Mouse (Mus musculus) E14TG2a.4 (cell line): ENCODE measurements around the gene Dis3l2.

Experiments
- H3K27me3 ChIP-seq: 2 replicates; pipeline ENCODE4 v1.6.1; 2014; ENCODE audit warnings: low read length, control low read depth; ENCODE audit not compliant: insufficient read depth
- H3K36me3 ChIP-seq: 2 replicates; pipeline ENCODE4 v1.6.1; 2014; ENCODE audit warnings: low read length, control low read depth; ENCODE audit not compliant: insufficient read depth
- H3K4me1 ChIP-seq: replicated peaks from 2 replicates; pipeline ENCODE4 v1.6.1; 2014; ENCODE audit warnings: low read depth, low read length, control low read depth
- H3K4me3 ChIP-seq: replicated peaks from 2 replicates; pipeline ENCODE4 v1.5.1; 2014; ENCODE audit warnings: mild to moderate bottlenecking, low read length
- H3K9me3 ChIP-seq: 2 replicates; pipeline ENCODE4 v1.6.1; 2014; ENCODE audit warnings: low read length, control low read depth
- CTCF ChIP-seq: conservative IDR thresholded peaks from 2 replicates; pipeline ENCODE4 v1.5.1; 2014; ENCODE audit warnings: low read length
- NANOG ChIP-seq: IDR thresholded peaks from 2 replicates; pipeline ENCODE4 v1.6.1; 2014; ENCODE audit warnings: borderline replicate concordance, low read length, mixed read lengths
- POU5F1 ChIP-seq: IDR thresholded peaks from 2 replicates; pipeline ENCODE4 v1.6.1; 2014; ENCODE audit warnings: low read length, borderline replicate concordance

The Dis3l2 gene

DNA sequence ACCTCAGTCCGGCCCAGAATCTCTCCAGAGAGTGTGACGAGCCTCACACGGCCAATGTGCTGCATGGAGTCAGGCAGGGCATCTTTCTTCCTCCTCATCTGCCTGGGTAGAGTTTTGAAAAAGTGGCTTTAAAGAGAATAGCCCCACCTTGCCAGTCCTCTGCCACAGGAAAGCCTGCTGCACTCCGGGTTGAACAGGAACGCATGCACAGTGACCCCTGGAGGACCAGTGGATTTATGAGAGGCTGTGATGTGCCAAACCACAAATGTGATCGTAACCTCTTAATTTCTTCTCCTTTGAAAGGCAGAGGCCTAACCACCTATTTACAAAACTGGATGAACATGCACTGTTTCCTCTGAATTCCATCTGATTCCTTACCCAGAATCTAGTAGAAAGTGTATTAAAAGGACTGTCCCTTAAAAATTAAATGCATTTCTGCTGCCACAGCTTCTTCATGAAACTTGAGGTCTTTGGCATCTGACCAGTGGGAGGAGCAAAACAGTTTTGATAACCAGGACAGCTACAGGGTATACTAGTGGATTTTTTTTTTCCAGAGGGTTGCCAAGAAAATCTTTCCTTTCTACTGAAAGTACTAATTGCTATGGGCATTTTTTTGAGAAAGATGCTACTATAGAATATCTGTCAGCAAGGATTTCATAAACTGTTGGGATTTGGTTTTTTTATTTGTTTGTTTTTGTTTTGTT lies 264.8 kb downstream of the Dis3l2 start:
- TF ChIP-seq POU5F1, result no peak
- no peak for TF ChIP-seq CTCF
- TF ChIP-seq NANOG, result no peak

GRCm38 (mm10) chr1:86969173-86969725 lies 265.6 kb downstream of the Dis3l2 start:
- TF ChIP-seq CTCF (no peak), POU5F1 (no peak), NANOG (no peak)
- Histone ChIP-seq H3K36me3 (no peaks in the 10 kb centered on the region), H3K9me3 (no peaks in the 10 kb centered on the region), H3K4me3 (no peak overlapping the region), H3K27me3 (no peaks in the 10 kb centered on the region), H3K4me1 (0 out of 2 replicates have a peak, but pooled peaks cover 2% of the 10 kb centered on the region)

More for the DNA sequence above, 264.8 kb downstream of the Dis3l2 start:
- Histone ChIP-seq H3K27me3 (no peaks in the 10 kb centered on the region), H3K4me1 (0 out of 2 replicates have a peak, but pooled peaks cover 2% of the 10 kb centered on the region), H3K36me3 (no peaks in the 10 kb centered on the region), H3K9me3 (no peaks in the 10 kb centered on the region), H3K4me3 (no peak overlapping the region)

DNA sequence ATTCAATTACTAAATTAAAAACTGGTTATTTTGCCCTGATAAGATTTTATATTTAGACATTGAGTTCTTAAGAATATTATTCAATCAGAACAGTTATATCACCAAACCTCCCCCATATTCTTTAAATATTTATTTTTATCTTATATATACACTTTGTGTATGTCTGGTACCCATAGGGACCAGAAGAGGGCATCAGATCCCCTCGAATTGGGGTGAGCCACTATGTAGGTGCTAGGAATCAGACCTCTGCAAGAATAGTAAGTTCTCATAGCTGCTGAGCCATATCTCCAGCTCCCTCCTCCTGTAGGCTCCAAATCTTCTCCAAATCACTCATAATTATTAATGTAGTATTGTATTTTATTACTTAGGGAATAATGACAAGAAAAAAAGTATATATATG lies 269.1 kb downstream of the Dis3l2 start:
- H3K36me3 ChIP-seq, result no peaks in the 10 kb centered on the region
- 0 out of 2 replicates have a peak, but pooled peaks cover 2% of the 10 kb centered on the region for H3K4me1 ChIP-seq
- H3K9me3 ChIP-seq, result no peaks in the 10 kb centered on the region
- TF ChIP-seq POU5F1 (no peak), NANOG (no peak), CTCF (peak; percentile 13; the same call in 1 of the 2 replicates)
- H3K4me3 ChIP-seq, result no peak overlapping the region
- H3K27me3 ChIP-seq, result no peaks in the 10 kb centered on the region

DNA sequence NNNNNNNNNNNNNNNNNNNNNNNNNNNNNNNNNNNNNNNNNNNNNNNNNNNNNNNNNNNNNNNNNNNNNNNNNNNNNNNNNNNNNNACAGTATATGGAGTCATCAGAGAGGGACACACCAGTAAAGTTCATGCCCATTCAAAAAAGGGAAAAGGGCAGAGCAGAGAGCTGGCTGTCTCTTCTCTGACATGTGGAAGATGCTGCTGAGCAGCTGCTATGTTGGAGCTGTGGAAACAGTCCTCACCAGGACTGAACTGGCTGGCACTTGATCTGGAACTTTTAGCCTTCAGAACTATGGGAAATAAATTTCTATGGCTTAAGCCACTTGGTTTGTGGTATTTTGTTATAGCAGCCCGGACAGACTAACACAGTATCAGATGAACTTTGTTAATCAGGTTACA lies 273.4 kb downstream of the Dis3l2 start:
- no peaks in the 10 kb centered on the region for H3K4me1 ChIP-seq
- no peaks in the 10 kb centered on the region for H3K9me3 ChIP-seq
- H3K4me3 ChIP-seq, result no peak overlapping the region
- no peaks in the 10 kb centered on the region for H3K36me3 ChIP-seq
- TF ChIP-seq CTCF (no peak), POU5F1 (no peak), NANOG (no peak)
- H3K27me3 ChIP-seq, result no peaks in the 10 kb centered on the region

DNA sequence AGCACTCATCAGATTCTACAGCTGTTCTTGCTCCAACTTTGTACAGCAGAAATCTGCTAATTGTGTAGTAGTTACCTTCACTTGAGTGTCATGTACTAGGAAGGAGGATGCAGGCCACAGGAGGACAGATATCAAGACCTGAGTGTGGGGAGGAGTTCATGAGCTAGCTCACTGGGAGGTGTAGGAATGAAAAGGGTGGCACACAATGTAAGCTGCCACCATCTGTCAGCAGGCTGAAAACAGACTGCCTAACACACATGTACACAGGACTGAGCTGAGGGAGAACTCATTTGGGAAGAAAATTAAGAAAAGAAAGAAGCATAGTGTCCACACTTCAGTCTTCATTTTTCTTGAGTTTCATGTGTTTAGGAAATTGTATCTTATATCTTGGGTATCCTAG lies 282.8 kb downstream of the Dis3l2 start:
- Histone ChIP-seq H3K4me3 (no peak overlapping the region), H3K27me3 (no peaks in the 10 kb centered on the region), H3K36me3 (no peaks in the 10 kb centered on the region), H3K4me1 (no peaks in the 10 kb centered on the region), H3K9me3 (no peaks in the 10 kb centered on the region)
- no peak for TF ChIP-seq POU5F1
- TF ChIP-seq NANOG, result no peak
- TF ChIP-seq CTCF, result no peak

DNA sequence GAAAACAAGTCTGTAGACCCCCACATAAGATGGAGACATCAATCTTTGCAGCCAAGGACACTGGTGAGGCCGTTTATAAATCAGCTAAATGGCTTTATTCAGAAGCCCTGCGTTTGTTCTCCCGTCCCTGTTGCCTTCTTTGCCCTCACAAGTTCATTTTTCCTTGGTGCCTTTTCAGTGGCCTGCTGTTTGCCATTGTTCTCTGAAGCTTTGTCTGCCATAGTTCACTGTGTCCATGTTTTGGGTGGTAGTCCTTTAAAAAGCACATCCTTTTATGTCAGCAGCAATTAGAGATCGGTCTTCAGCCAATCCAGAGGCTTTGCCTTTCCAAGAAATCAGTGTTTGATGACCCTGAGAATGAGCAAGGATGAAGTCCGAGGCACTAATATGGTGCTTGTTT lies 289.2 kb downstream of the Dis3l2 start:
- no peak overlapping the region for H3K4me3 ChIP-seq
- TF ChIP-seq CTCF, result no peak
- TF ChIP-seq POU5F1, result no peak
- no peak for TF ChIP-seq NANOG
- no peaks in the 10 kb centered on the region for H3K36me3 ChIP-seq
- no peaks in the 10 kb centered on the region for H3K27me3 ChIP-seq
- H3K9me3 ChIP-seq, result no peaks in the 10 kb centered on the region
- no peaks in the 10 kb centered on the region for H3K4me1 ChIP-seq

DNA sequence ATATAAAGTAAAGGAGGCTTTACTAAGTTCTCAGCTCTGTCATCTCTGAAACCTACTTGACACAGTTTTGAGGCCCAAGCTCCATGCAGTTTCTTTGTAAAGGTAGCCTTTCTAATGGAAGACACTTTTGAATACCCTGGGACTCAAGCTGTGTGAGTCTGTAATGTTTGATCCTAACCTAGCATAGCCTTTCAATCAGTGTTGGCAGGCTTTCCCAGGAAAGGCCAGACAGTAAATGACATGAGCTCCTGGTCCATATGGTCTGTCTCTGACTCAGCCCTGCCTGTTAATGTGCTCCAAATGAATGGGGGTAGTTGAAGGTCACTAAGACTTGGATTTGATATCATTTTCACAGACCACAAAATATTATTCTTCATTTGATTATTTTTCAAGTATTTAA lies 290.4 kb downstream of the Dis3l2 start:
- Histone ChIP-seq H3K4me1 (no peaks in the 10 kb centered on the region), H3K4me3 (no peak overlapping the region), H3K27me3 (no peaks in the 10 kb centered on the region), H3K9me3 (no peaks in the 10 kb centered on the region), H3K36me3 (no peaks in the 10 kb centered on the region)
- TF ChIP-seq CTCF (no peak), NANOG (no peak), POU5F1 (no peak)

DNA sequence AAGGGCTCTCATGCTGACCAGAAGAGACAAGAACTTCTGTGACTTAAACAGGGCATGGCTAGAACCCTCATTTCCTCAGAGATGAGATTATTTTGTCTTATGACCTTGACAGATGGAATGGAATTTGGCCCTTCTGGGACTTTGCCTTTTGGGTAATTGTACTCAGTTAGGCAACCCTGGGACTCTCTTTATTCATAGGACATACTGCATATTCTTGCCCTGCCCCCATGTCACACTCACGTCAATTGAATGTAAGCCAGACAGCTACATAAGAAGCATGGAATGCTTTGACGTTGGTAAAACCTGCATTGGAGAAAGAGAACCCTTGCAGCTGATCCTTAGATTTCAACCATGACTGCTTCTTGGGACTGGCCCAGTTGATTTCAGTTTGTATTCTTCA lies 294.4 kb downstream of the Dis3l2 start:
- Histone ChIP-seq H3K9me3 (no peaks in the 10 kb centered on the region), H3K27me3 (no peaks in the 10 kb centered on the region), H3K4me3 (no peak overlapping the region), H3K36me3 (no peaks in the 10 kb centered on the region), H3K4me1 (no peaks in the 10 kb centered on the region)
- no peak for TF ChIP-seq POU5F1
- TF ChIP-seq CTCF, result no peak
- TF ChIP-seq NANOG, result no peak
